Mouse (Mus musculus) brain, embryonic 14.5 days (tissue): ENCODE measurements around the gene Dst.

Experiments
- CTCF ChIP-seq: fragments of 200-500 bp; IDR thresholded peaks from 2 replicates; pipeline ENCODE4 v1.5.1; 2012; ENCODE audit warnings: inconsistent platforms, mild to moderate bottlenecking, moderate library complexity, borderline replicate concordance; ENCODE audit not compliant: insufficient read depth, insufficient read length; ENCODE audit errors: extremely low read depth
- POLR2A ChIP-seq: fragments of 200-500 bp; IDR thresholded peaks from 2 replicates; pipeline ENCODE4 v1.6.1; 2012; ENCODE audit warnings: mild to moderate bottlenecking, inconsistent platforms, borderline replicate concordance; ENCODE audit not compliant: poor library complexity, insufficient read depth, insufficient read length, severe bottlenecking; ENCODE audit errors: extremely low read depth

DNA sequence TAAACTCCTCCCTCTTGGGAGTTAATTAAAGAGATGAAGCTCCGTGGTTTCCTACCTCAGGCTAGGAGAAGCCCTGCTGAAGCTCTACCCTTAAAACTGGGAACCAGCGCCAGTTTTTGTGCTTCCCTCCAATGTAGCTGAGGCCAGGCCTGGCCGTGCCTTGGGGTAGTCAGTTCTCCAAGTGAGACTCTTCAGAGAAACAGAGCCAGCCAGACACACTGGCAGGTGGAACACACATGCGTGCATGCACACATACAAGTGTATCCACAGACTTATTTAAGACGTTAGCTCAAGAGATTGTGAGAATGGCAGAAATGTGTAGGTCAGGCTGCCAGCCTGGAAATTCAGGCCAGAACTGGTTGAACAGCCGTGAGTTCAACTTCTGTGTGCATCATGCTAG is 87.4 kb downstream of the Dst start:
- TF ChIP-seq CTCF (no peak), POLR2A (no peak)
